Mouse (Mus musculus): ENCODE data around the gene Cyp19a1.

Cyp19a1 gene

GRCm38 (mm10) chr9:54268010-54268409 lies at the start of gene Cyp19a1:
Cyp19a1 (minus strand) TSS chr9:54268110.
- DNase-seq (ENCODE audit: low read depth, low spot score), result no peak

GRCm38 (mm10) chr9:54316363-54316762 lies 48.5 kb upstream of the Cyp19a1 start:
- DNase-seq (ENCODE audit: low read depth, low spot score), result no peak

GRCm38 (mm10) chr9:54308751-54309358 lies 40.9 kb upstream of the Cyp19a1 start:
- DNase-seq (ENCODE audit: low read depth, low spot score), result no peak

- DNase-seq (ENCODE audit: low read depth, low spot score), result no peak
Measured at GRCm38 (mm10) chr9:54308209-54308608, 40.3 kb upstream of the Cyp19a1 start.

- no peak for DNase-seq (ENCODE audit: low read depth, low spot score)
Measured at GRCm38 (mm10) chr9:54301255-54301654, 33.3 kb upstream of the Cyp19a1 start.

- DNase-seq (ENCODE audit: low read depth, low spot score), result no peak
Measured at GRCm38 (mm10) chr9:54299792-54300191, 31.9 kb upstream of the Cyp19a1 start.

GRCm38 (mm10) chr9:54299389-54299788 lies 31.5 kb upstream of the Cyp19a1 start:
- no peak for DNase-seq (ENCODE audit: low read depth, low spot score)

- no peak for DNase-seq (ENCODE audit: low read depth, low spot score)
Measured at GRCm38 (mm10) chr9:54287804-54288203, 19.9 kb upstream of the Cyp19a1 start.

GRCm38 (mm10) chr9:54286331-54286987 lies 18.5 kb upstream of the Cyp19a1 start, which contains the start of gene Gldn:
Gldn (plus strand) TSS chr9:54286486.
- DNase-seq (ENCODE audit: low read depth, low spot score), result no peak

- no peak for DNase-seq (ENCODE audit: low read depth, low spot score)
Measured at GRCm38 (mm10) chr9:54279046-54279589, 11.2 kb upstream of the Cyp19a1 start.

- DNase-seq (ENCODE audit: low read depth, low spot score), result no peak
Measured at GRCm38 (mm10) chr9:54275283-54275682, 7.4 kb upstream of the Cyp19a1 start.

GRCm38 (mm10) chr9:54270889-54271288 lies 3.0 kb upstream of the Cyp19a1 start:
- no peak for DNase-seq (ENCODE audit: low read depth, low spot score)

GRCm38 (mm10) chr9:54269987-54270386 lies 2.1 kb upstream of the Cyp19a1 start:
- no peak for DNase-seq (ENCODE audit: low read depth, low spot score)

- DNase-seq (ENCODE audit: low read depth, low spot score), result no peak
Measured at GRCm38 (mm10) chr9:54264754-54265153, 3.2 kb downstream of the Cyp19a1 start.

- no peak for DNase-seq (ENCODE audit: low read depth, low spot score)
Measured at GRCm38 (mm10) chr9:54244869-54245665, 22.8 kb downstream of the Cyp19a1 start.

GRCm38 (mm10) chr9:54227580-54227979 lies 40.3 kb downstream of the Cyp19a1 start:
- no peak for DNase-seq (ENCODE audit: low read depth, low spot score)

GRCm38 (mm10) chr9:54216511-54216910 lies 51.4 kb downstream of the Cyp19a1 start:
- DNase-seq (ENCODE audit: low read depth, low spot score), result no peak

- no peak for DNase-seq (ENCODE audit: low read depth, low spot score)
Measured at GRCm38 (mm10) chr9:54214881-54215280, 53.0 kb downstream of the Cyp19a1 start.

- DNase-seq (ENCODE audit: low read depth, low spot score), result peak; percentile 27
Measured at GRCm38 (mm10) chr9:54194790-54195189, 73.1 kb downstream of the Cyp19a1 start.

- DNase-seq (ENCODE audit: low read depth, low spot score), result no peak
Measured at GRCm38 (mm10) chr9:54191435-54191834, 76.5 kb downstream of the Cyp19a1 start.

- DNase-seq (ENCODE audit: low read depth, low spot score), result no peak
Measured at GRCm38 (mm10) chr9:54182484-54182883, 85.4 kb downstream of the Cyp19a1 start.

GRCm38 (mm10) chr9:54181330-54181729 lies 86.6 kb downstream of the Cyp19a1 start:
- DNase-seq (ENCODE audit: low read depth, low spot score), result peak; percentile 44
